Mouse (Mus musculus): Measurements from ENCODE around the gene Rnf31. TPM values are rescaled to one million over a fixed set of nuclear protein-coding genes. Genes with fewer than 3 reads are reported as not detected.

Rnf31 gene
- polyA plus RNA-seq, 2 experiments = 6.5 to 7.6 TPM

DNA sequence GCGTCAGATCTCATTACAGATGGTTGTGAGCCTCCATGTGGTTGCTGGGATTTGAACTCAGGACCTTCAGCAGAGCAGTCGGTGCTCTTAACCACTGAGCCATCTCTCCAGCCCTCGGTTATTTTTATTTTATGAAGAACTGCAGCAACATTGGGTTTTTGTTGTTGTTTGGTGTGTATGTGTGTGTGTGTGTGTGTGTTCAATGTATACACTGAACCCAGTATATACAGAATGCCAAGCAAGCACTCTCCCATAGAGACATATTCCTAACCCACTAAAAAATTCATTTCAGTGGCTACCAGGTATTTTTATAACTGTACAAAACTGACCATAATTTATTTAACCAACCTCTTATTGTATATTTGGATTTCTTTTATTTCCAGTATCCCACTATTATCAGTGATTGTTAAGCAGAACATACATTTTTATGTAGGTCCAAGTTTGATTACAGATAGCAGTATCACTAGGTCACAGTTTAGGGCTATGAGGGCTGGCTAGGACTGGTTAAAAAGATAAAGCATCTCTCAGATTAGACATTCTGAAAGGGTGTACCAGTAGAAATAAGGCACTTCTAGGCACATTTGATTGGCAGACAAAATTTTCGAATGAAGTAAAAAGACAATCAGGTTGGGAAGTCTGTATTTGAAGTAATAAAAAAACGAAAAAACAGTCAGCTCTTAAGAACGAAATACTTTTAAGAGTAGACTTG lies 32.6 kb upstream of the Rnf31 start:
- Histone ChIP-seq H3K27ac (peak overlapping the region; percentile 94), H3K4me1 (replicated peaks; ENCODE audit: control insufficient read depth in 2 of 2, insufficient read depth in 2 of 2, low read length in 1 of 2) (peaks cover 33 to 42% of the 10 kb centered on the region in 2 experiments), H3K4me2 (ENCODE audit: low read depth) (peak overlapping the region; percentile 97), H3K36me3 (replicated peaks; ENCODE audit: control insufficient read depth, insufficient read depth, low read depth) (peaks cover 3% of the 10 kb centered on the region), H3K4me3 (ENCODE audit: insufficient read depth in 1 of 2, low read depth in 2 of 2, low read length in 2 of 2) (peak overlapping the region; percentile 83; a peak in 3 of 4 replicates), H3K27me3 (ENCODE audit: control insufficient read depth, insufficient read depth, low read length) (no peaks in the 10 kb centered on the region), H3K9me3 (ENCODE audit: control insufficient read depth, low read length) (no peaks in the 10 kb centered on the region), H3K9ac (replicated peaks) (peak overlapping the region; percentile 98)
- no peak for TF ChIP-seq CTCF (IDR thresholded peaks at IDR 0.05; ENCODE audit: low read depth)
- peak; percentile 95 for TF ChIP-seq EP300 (IDR thresholded peaks at IDR 0.05; ENCODE audit: low read depth)
- DNase-seq (ENCODE audit: low read depth in 3 of 3, low spot score in 3 of 3) (peak; percentile 73 to 80 (median 74)), ATAC-seq (ENCODE audit: insufficient read depth) (peak; percentile 21)
- 28% methylated on average over 6 of the region's 6 CpGs for WGBS (ENCODE audit: insufficient replicate concordance)

DNA sequence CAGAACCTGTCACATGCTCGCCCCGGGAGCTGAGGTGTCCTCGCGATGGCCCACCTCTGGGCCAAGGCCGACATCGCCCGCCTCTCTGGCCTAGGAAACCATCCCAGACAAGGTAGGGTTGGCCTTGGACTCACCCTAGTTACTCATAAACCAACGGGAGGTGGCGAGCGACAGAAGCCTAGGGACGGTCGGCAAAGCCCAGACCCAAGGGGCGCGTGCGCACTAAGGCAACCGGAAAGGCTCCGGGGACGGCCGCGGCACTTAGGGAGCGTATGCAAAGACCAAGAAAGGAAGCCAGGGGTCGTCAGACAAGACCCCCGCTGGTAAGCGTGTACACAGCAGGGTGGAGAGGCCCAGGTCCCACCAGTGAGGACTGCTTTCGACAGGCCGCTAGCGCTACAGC lies 31.7 kb upstream of the Rnf31 start, which contains the start of gene Dcaf11:
Dcaf11 (plus strand) TSS at position 208 of the 403 bp plus-strand sequence.
- peak; percentile 63 for TF ChIP-seq CTCF (IDR thresholded peaks at IDR 0.05; ENCODE audit: low read depth)
- peak; percentile 56 for TF ChIP-seq EP300 (IDR thresholded peaks at IDR 0.05; ENCODE audit: low read depth)
- H3K27ac ChIP-seq = peak within 1 kb of the TSS; percentile 94
- no peaks in the 10 kb centered on the region for H3K9me3 ChIP-seq (ENCODE audit: control insufficient read depth, low read length)
- peaks cover 29 to 42% of the 10 kb centered on the region in 2 experiments for H3K4me1 ChIP-seq (replicated peaks; ENCODE audit: control insufficient read depth in 2 of 2, insufficient read depth in 2 of 2, low read length in 1 of 2)
- peaks cover 10% of the 10 kb centered on the region for H3K36me3 ChIP-seq (replicated peaks; ENCODE audit: control insufficient read depth, insufficient read depth, low read depth)
- peak within 1 kb of the TSS; percentile 97 for H3K4me2 ChIP-seq (ENCODE audit: low read depth)
- DNase-seq (ENCODE audit: low read depth in 3 of 3, low spot score in 3 of 3) = peak; percentile 86 to 89 (median 86)
- peak within 1 kb of the TSS; percentile 98 for H3K9ac ChIP-seq (replicated peaks)
- peak within 1 kb of the TSS; percentile 83 for H3K4me3 ChIP-seq (ENCODE audit: insufficient read depth in 1 of 2, low read depth in 2 of 2, low read length in 2 of 2)
- under 1% methylated on average over 27 of the region's 27 CpGs for WGBS (ENCODE audit: insufficient replicate concordance)
- H3K27me3 ChIP-seq (ENCODE audit: control insufficient read depth, insufficient read depth, low read length) = no peaks in the 10 kb centered on the region
- ATAC-seq (ENCODE audit: insufficient read depth) = peak; percentile 76

DNA sequence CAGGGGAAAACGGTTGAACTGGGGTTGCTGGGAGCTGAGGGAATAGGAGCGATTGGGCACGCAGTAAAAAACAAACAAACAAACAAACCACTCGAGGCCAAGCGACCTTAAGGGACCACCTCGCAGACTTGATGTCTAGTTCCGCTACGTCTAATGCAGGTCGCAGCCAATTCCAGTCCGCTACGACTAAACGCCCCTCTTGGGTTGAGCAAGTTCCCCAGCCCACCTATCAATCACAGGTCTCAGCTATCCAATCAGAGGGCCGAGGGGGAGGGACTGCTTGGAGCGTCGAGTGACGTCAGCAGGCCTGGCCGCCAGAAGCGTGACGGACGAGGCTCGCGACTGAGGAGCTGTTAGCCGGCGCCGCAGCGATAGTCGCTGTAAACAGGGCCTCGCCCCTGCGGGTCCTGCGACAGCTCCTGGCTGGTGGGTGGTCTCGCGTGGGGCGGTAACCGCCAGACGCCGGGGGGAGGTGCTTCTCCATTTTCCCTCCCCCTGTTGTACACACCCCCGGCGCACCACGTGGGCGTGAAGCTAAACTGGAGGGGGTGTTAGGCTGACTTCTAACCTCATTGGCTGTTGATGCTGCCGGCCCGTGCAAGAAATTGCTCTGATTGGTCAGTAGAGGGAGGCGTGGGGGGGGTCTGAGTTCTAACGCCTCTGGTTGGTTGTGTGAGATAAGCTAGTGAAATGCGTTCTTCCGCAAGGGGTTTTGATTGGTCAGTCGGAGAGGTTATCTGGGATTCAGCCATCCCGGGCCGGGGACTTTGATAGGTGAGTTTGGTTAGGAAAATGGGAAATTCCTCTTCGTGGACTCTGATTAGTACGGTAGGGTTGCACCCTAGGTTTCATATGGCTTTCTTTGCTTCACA lies 31.1 kb upstream of the Rnf31 start, which contains the start of gene A730061H03Rik:
A730061H03Rik (minus strand) TSS at position 205 of the 872 bp plus-strand sequence.
- TF ChIP-seq CTCF (IDR thresholded peaks at IDR 0.05; ENCODE audit: low read depth) (no peak), EP300 (IDR thresholded peaks at IDR 0.05; ENCODE audit: low read depth) (peak; percentile 65)
- H3K27ac ChIP-seq = peak within 1 kb of the TSS; percentile 94
- peak within 1 kb of the TSS; percentile 97 for H3K4me2 ChIP-seq (ENCODE audit: low read depth)
- peak within 1 kb of the TSS; percentile 83 for H3K4me3 ChIP-seq (ENCODE audit: insufficient read depth in 1 of 2, low read depth in 2 of 2, low read length in 2 of 2)
- peaks cover 28 to 42% of the 10 kb centered on the region in 2 experiments for H3K4me1 ChIP-seq (replicated peaks; ENCODE audit: control insufficient read depth in 2 of 2, insufficient read depth in 2 of 2, low read length in 1 of 2)
- DNase-seq (ENCODE audit: low read depth in 3 of 3, low spot score in 3 of 3) (peak; percentile 99), ATAC-seq (ENCODE audit: insufficient read depth) (peak; percentile 88)
- under 1% methylated on average over 49 of the region's 51 CpGs for WGBS (ENCODE audit: insufficient replicate concordance)
- peak within 1 kb of the TSS; percentile 98 for H3K9ac ChIP-seq (replicated peaks)
- peaks cover 16% of the 10 kb centered on the region for H3K36me3 ChIP-seq (replicated peaks; ENCODE audit: control insufficient read depth, insufficient read depth, low read depth)
- H3K9me3 ChIP-seq (ENCODE audit: control insufficient read depth, low read length) = no peaks in the 10 kb centered on the region
- H3K27me3 ChIP-seq (ENCODE audit: control insufficient read depth, insufficient read depth, low read length) = no peaks in the 10 kb centered on the region

GRCm38 (mm10) chr14:55561860-55562259 lies 29.6 kb upstream of the Rnf31 start:
- Histone ChIP-seq H3K27ac (no peak overlapping the region), H3K27me3 (ENCODE audit: control insufficient read depth, insufficient read depth, low read length) (no peaks in the 10 kb centered on the region), H3K4me1 (replicated peaks; ENCODE audit: control insufficient read depth in 2 of 2, insufficient read depth in 2 of 2, low read length in 1 of 2) (peaks cover 20 to 37% of the 10 kb centered on the region in 2 experiments), H3K4me3 (ENCODE audit: insufficient read depth in 1 of 2, low read depth in 2 of 2, low read length in 2 of 2) (peak overlapping the region in 1 of 2 experiments; percentile 83; a peak in 1 of 4 replicates), H3K9me3 (ENCODE audit: control insufficient read depth, low read length) (no peaks in the 10 kb centered on the region), H3K4me2 (ENCODE audit: low read depth) (peak overlapping the region; percentile 97), H3K36me3 (replicated peaks; ENCODE audit: control insufficient read depth, insufficient read depth, low read depth) (peaks cover 31% of the 10 kb centered on the region), H3K9ac (replicated peaks) (no peak overlapping the region)
- DNase-seq (ENCODE audit: low read depth in 3 of 3, low spot score in 3 of 3) (no peak), ATAC-seq (ENCODE audit: insufficient read depth) (no peak)
- no peak for TF ChIP-seq EP300 (IDR thresholded peaks at IDR 0.05; ENCODE audit: low read depth)
- 79% methylated on average over 10 of the region's 10 CpGs for WGBS (ENCODE audit: insufficient replicate concordance)

Measured in liver, embryonic 14.5 days (tissue).